Mouse (Mus musculus): ENCODE results near the gene Lrrc14b. TPM values are rescaled to one million over a fixed set of nuclear protein-coding genes. Genes with fewer than 3 reads are reported as not detected.

Gene Lrrc14b
- total RNA-seq, 2 experiments from 2014 or later: 54.0 to 67.5 TPM

Small RNA genes within 50 kb of the gene (microRNA-seq; reads per million reads assigned to microRNA genes)
- gene Mir692-3: 0 reads per million in 2 experiments

Other genes starting within 250 kb of the Lrrc14b start
- 1 to 10 TPM in 1 of 2 experiments, under 1 TPM in 1; 0.55 to 1.3 TPM for gene Slc9a3, start 242.5 kb downstream of the Lrrc14b start, total RNA-seq (2021)
- gene Exoc3, start 155.3 kb downstream of the Lrrc14b start, total RNA-seq (2021): 10 to 100 TPM; 28.3 to 30.5 TPM
- gene Ahrr, start 71.7 kb downstream of the Lrrc14b start, total RNA-seq (2021): under 1 TPM; 0.04 to 0.25 TPM
- 10 to 100 TPM; 20.9 to 24.7 TPM for gene Pdcd6, start 46.4 kb downstream of the Lrrc14b start, total RNA-seq (2021)
- gene Sdha, start 13.7 kb downstream of the Lrrc14b start, total RNA-seq (2021): 100 to 1,000 TPM; 505 to 626 TPM
- 10 to 100 TPM; 37.0 to 43.6 TPM for gene Ccdc127, start 13.7 kb downstream of the Lrrc14b start, total RNA-seq (2021)
- gene Zfp72, start 26.8 kb upstream of the Lrrc14b start, total RNA-seq (2021): 1 to 10 TPM; 1.4 to 1.5 TPM
- gene Ftl1-ps1, start 35.7 kb upstream of the Lrrc14b start, total RNA-seq (2021): 100 to 1,000 TPM; 146 to 158 TPM
- 1 to 10 TPM; 6.6 to 6.9 TPM for gene Zfp825, start 130.0 kb upstream of the Lrrc14b start, total RNA-seq (2021)